Mouse (Mus musculus) forebrain, embryonic 10.5 days (tissue): ENCODE results near the gene Unc5c. TPM values are rescaled to one million over a fixed set of nuclear protein-coding genes. Genes with fewer than 3 reads are reported as not detected.

Source experiments
- DNase-seq: peaks from one replicate; pipeline ENCODE4 v3.0.0-alpha.2; 2017; ENCODE audit warnings: low spot score; ENCODE audit errors: extremely low spot score
- H3K27ac ChIP-seq: fragments of 300-500 bp; sonication (generic); 2 replicates; pipeline ENCODE4 v1.5.1; 2016; ENCODE audit warnings: mild to moderate bottlenecking
- H3K27me3 ChIP-seq: fragments of 300-500 bp; sonication (generic); 2 replicates; pipeline ENCODE4 v1.6.1; 2016; ENCODE audit warnings: mild to moderate bottlenecking; ENCODE audit not compliant: poor library complexity, severe bottlenecking
- H3K36me3 ChIP-seq: fragments of 300-500 bp; sonication (generic); replicated peaks from 2 replicates; pipeline ENCODE4 v1.6.1; 2016; ENCODE audit warnings: mild to moderate bottlenecking, moderate library complexity
- H3K4me1 ChIP-seq: fragments of 300-500 bp; sonication (generic); 2 replicates; pipeline ENCODE4 v1.6.1; 2016
- H3K4me3 ChIP-seq: fragments of 300-500 bp; sonication (generic); 2 replicates; pipeline ENCODE4 v1.5.1; 2016; ENCODE audit warnings: mild to moderate bottlenecking, moderate library complexity
- H3K9me3 ChIP-seq: fragments of 300-500 bp; sonication (generic); 2 replicates; pipeline ENCODE4 v1.6.1; 2016; ENCODE audit warnings: mild to moderate bottlenecking, moderate library complexity
- WGBS: fragments of 180-500 bp; shearing (Covaris S2); methylation state at CpG from one replicate; pipeline ENCODE4 v1.1.7; 2016; 5-methylcytosine and 5-hydroxymethylcytosine counted together
- polyA plus RNA-seq: library from polyadenylated mRNA; unstranded; fragments of >200 nt; fragmentation: Nextera tagmentation; extraction: Ambion mirVana; gene quantifications from 2 replicates; pipeline ENCODE4 v1.2.1, GENCODE M21; 2016

Gene Unc5c
- polyA plus RNA-seq, 1 experiment from 2014 or later, result 3.3 TPM

GRCm38 (mm10) chr3:141814776-141815175, 349.8 kb downstream of the Unc5c start:
- no peak for DNase-seq
- Histone ChIP-seq H3K9me3 (no peaks in the 10 kb centered on the region), H3K27ac (no peak overlapping the region), H3K4me3 (no peak overlapping the region), H3K4me1 (peaks cover 38% of the 10 kb centered on the region), H3K27me3 (peaks cover 20% of the 10 kb centered on the region), H3K36me3 (no peaks in the 10 kb centered on the region)
- 50% methylated on average over 1 of the region's 1 CpGs for WGBS

DNA sequence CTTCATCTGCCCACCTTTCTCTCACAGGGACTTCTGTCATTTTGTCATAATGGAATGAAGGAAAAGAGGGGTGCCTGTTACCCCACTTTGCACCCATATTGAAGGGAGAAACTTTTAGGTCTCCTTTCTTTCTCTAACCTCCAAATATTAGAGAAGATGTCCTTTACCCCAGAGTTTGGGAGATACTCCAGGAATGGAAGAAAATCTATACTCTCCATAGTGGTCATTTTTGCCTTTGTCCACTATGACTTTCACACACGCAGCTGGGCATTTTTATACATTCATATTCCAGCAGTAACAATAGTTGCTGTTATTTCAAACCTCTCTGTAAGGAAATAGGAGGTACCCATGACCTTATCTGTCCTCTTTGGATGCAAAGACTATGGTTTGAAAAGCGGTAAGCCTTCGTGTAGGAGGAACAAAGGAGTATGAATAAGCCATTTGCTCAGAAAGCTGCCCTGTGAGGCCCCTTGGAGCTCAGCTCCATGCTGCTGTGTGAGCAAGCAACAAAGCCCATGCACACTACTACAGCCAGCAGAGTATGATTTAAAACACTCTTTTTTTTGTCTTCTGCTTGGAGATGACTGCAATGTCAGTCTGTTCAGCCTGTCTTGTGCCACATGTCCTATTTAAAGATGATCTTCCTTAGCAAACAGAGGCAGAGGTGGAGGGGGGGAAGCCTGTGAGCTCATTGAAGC, 353.7 kb downstream of the Unc5c start:
- peak overlapping the region; percentile 83 for H3K27ac ChIP-seq
- 18% methylated on average over 3 of the region's 3 CpGs for WGBS
- H3K4me3 ChIP-seq, result peak overlapping the region; percentile 37
- DNase-seq, result no peak
- no peaks in the 10 kb centered on the region for H3K36me3 ChIP-seq
- H3K9me3 ChIP-seq, result no peaks in the 10 kb centered on the region
- H3K27me3 ChIP-seq, result peaks cover 20% of the 10 kb centered on the region
- peaks cover 29% of the 10 kb centered on the region for H3K4me1 ChIP-seq

- Histone ChIP-seq H3K27ac (peak overlapping the region; percentile 83), H3K4me1 (peaks cover 29% of the 10 kb centered on the region), H3K27me3 (peaks cover 20% of the 10 kb centered on the region), H3K4me3 (peak overlapping the region; percentile 37), H3K9me3 (no peaks in the 10 kb centered on the region), H3K36me3 (no peaks in the 10 kb centered on the region)
- peak; percentile 76 for DNase-seq
- WGBS, result 10% methylated on average over 13 of the region's 13 CpGs
Observed at GRCm38 (mm10) chr3:141819331-141819941, 354.4 kb downstream of the Unc5c start.

GRCm38 (mm10) chr3:141828301-141828700, 363.3 kb downstream of the Unc5c start:
- no peaks in the 10 kb centered on the region for H3K4me1 ChIP-seq
- WGBS, result 93% methylated on average over 5 of the region's 5 CpGs
- no peak for DNase-seq
- no peaks in the 10 kb centered on the region for H3K36me3 ChIP-seq
- H3K27ac ChIP-seq, result no peak overlapping the region
- H3K27me3 ChIP-seq, result no peaks in the 10 kb centered on the region
- H3K4me3 ChIP-seq, result no peak overlapping the region
- H3K9me3 ChIP-seq, result no peaks in the 10 kb centered on the region

DNA sequence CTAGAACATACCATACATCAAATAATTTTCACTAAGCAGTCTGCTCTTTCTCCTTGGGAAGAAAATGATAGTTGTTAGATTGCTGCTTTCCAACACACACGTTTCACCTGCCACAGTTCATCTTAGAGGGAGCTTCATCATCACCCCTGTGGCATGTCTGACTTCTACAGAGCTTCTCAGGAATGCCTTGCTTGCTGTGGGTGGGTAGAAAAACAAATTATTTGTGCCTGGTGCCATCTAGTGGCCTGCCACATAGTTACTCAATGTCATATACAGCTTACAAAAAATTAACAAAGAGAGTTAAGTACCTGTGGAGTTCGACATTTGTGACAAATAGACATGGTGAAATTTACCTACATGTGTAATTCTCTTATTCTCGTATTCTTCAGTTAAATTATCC, 366.1 kb downstream of the Unc5c start:
- no peaks in the 10 kb centered on the region for H3K36me3 ChIP-seq
- peak; percentile 50 for DNase-seq
- no peak overlapping the region for H3K4me3 ChIP-seq
- H3K4me1 ChIP-seq, result no peaks in the 10 kb centered on the region
- WGBS, result 22% methylated on average over 3 of the region's 3 CpGs
- H3K27ac ChIP-seq, result no peak overlapping the region
- no peaks in the 10 kb centered on the region for H3K9me3 ChIP-seq
- no peaks in the 10 kb centered on the region for H3K27me3 ChIP-seq

GRCm38 (mm10) chr3:141838864-141839263, 373.8 kb downstream of the Unc5c start:
- H3K27ac ChIP-seq, result no peak overlapping the region
- no peaks in the 10 kb centered on the region for H3K27me3 ChIP-seq
- no peak overlapping the region for H3K4me3 ChIP-seq
- peak; percentile 41 for DNase-seq
- 48% methylated on average over 7 of the region's 7 CpGs for WGBS
- no peaks in the 10 kb centered on the region for H3K4me1 ChIP-seq
- peaks cover 3% of the 10 kb centered on the region; the same call in 1 of the 2 replicates for H3K36me3 ChIP-seq
- H3K9me3 ChIP-seq, result no peaks in the 10 kb centered on the region

DNA sequence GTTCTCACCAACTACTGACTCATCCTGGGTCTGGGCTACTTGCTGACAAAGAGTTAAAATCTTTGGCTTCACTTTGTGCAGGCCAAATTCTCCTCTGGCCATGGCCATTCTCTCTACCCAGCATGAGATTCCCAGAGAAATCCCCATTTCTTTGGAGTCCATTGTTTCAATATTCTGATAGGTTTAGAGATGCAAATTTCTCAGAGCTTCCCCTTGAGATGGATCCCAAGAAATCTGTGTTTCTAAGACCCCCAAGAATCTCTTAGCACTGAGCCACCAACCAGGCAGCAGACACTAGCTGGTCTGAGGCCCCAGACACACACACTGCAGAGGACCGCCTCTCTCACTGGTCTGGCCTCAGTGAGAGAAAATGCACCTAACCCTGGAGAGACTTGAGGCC, 384.2 kb downstream of the Unc5c start:
- WGBS, result 36% methylated on average over 1 of the region's 1 CpGs
- H3K27me3 ChIP-seq, result no peaks in the 10 kb centered on the region
- H3K4me1 ChIP-seq, result peaks cover 5% of the 10 kb centered on the region
- DNase-seq, result no peak
- H3K4me3 ChIP-seq, result no peak overlapping the region
- H3K27ac ChIP-seq, result no peak overlapping the region
- H3K9me3 ChIP-seq, result no peaks in the 10 kb centered on the region
- peaks cover 12% of the 10 kb centered on the region for H3K36me3 ChIP-seq

GRCm38 (mm10) chr3:141850141-141850540, 385.1 kb downstream of the Unc5c start:
- Histone ChIP-seq H3K27ac (no peak overlapping the region), H3K4me3 (no peak overlapping the region), H3K4me1 (peaks cover 5% of the 10 kb centered on the region), H3K27me3 (no peaks in the 10 kb centered on the region), H3K9me3 (no peaks in the 10 kb centered on the region), H3K36me3 (peaks cover 13% of the 10 kb centered on the region)
- DNase-seq, result no peak
- 82% methylated on average over 7 of the region's 7 CpGs for WGBS

DNA sequence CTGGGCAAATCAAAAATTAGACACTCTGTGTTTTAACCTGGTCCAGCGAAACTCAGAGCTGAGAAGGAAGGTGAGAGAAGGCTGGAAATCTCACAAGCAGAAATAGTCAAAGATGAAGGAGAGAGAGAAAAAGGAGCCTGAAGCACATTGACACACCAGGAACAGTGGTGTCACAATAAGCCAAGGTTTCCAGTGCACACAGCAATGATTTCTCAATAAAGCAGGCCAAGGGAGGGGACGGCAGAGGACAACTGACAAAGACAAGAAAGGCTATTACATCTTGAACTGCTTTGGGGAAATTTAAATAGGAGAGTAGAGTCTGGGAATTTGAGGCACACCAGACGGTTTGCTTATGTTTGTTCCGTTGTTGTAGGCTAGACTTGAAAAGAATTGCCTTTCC, 389.3 kb downstream of the Unc5c start:
- 84% methylated on average over 4 of the region's 4 CpGs for WGBS
- DNase-seq, result no peak
- no peaks in the 10 kb centered on the region for H3K9me3 ChIP-seq
- H3K36me3 ChIP-seq, result peaks cover 32% of the 10 kb centered on the region
- H3K4me3 ChIP-seq, result no peak overlapping the region
- no peak overlapping the region for H3K27ac ChIP-seq
- H3K27me3 ChIP-seq, result no peaks in the 10 kb centered on the region
- peaks cover 2% of the 10 kb centered on the region for H3K4me1 ChIP-seq

GRCm38 (mm10) chr3:141857123-141857522, 392.1 kb downstream of the Unc5c start:
- WGBS, result 92% methylated on average over 8 of the region's 8 CpGs
- H3K27me3 ChIP-seq, result no peaks in the 10 kb centered on the region
- H3K4me3 ChIP-seq, result no peak overlapping the region
- H3K27ac ChIP-seq, result no peak overlapping the region
- no peaks in the 10 kb centered on the region for H3K9me3 ChIP-seq
- no peak for DNase-seq
- H3K4me1 ChIP-seq, result no peaks in the 10 kb centered on the region
- peaks cover 25% of the 10 kb centered on the region for H3K36me3 ChIP-seq

- Histone ChIP-seq H3K27ac (no peak overlapping the region), H3K4me3 (no peak overlapping the region), H3K4me1 (0 out of 2 replicates have a peak, but pooled peaks cover 5% of the 10 kb centered on the region), H3K9me3 (no peaks in the 10 kb centered on the region), H3K27me3 (no peaks in the 10 kb centered on the region), H3K36me3 (peaks cover 3% of the 10 kb centered on the region; the same call in 1 of the 2 replicates)
- peak; percentile 53 for DNase-seq
- WGBS, result 28% methylated on average over 13 of the region's 13 CpGs
Observed at GRCm38 (mm10) chr3:141862816-141863461, 397.9 kb downstream of the Unc5c start.

DNA sequence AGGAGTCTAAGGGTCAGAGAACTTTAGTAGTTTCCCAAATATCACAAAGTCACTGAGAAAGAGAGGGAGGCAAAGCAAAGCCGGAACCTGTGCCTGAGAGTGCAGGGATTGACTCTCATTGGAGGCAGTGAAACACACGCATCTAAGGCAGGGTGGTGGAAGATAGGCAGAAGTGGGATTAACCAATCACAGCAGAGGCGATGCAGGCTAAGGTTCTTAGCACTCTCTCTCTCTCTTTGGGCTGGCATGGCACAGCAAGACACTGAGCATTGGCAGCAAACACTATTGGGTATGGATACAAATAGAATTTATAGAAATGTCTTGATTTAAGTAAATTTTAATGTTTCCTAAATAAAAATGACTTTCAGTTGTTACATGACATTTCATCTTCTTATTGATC, 406.8 kb downstream of the Unc5c start:
- no peaks in the 10 kb centered on the region for H3K9me3 ChIP-seq
- peaks cover 23% of the 10 kb centered on the region for H3K36me3 ChIP-seq
- H3K4me1 ChIP-seq, result peaks cover 5% of the 10 kb centered on the region; the same call in 1 of the 2 replicates
- no peak overlapping the region for H3K4me3 ChIP-seq
- WGBS, result 76% methylated on average over 3 of the region's 3 CpGs
- H3K27ac ChIP-seq, result no peak overlapping the region
- no peak for DNase-seq
- no peaks in the 10 kb centered on the region for H3K27me3 ChIP-seq
